Mouse (Mus musculus) MEL (cell line): Measurements from ENCODE around the gene Sec16a. TPM values are rescaled to one million over a fixed set of nuclear protein-coding genes. Genes with fewer than 3 reads are reported as not detected.

ENCODE experiments used
- DNase-seq: peaks from one replicate; pipeline ENCODE4 v3.0.0; 2011; ENCODE audit warnings: low read depth, low spot score
- H3K27ac ChIP-seq: 2 replicates; pipeline ENCODE4 v1.5.1; 2012; ENCODE audit warnings: low read depth, mild to moderate bottlenecking, control low read depth, low read length, moderate library complexity; ENCODE audit not compliant: control insufficient read depth
- H3K27me3 ChIP-seq, 2 experiments: fragments of 150-350 bp in 1 of 2; sonication (generic) in 1 of 2; 2 replicates each; pipeline ENCODE4 v1.6.1; 2012; ENCODE audit warnings: low read length in 2 of 2, mild to moderate bottlenecking in 2 of 2, improper control_type of control experiment in 1 of 2, moderate library complexity in 1 of 2; ENCODE audit not compliant: insufficient read depth in 2 of 2, control insufficient read depth in 1 of 2
- H3K36me3 ChIP-seq, 2 experiments: 2 replicates each; pipeline ENCODE4 v1.6.1; 2012 to 2014; ENCODE audit warnings: low read length in 2 of 2, improper control_type of control experiment in 1 of 2, inconsistent platforms in 1 of 2, mild to moderate bottlenecking in 1 of 2; ENCODE audit not compliant: insufficient read depth in 2 of 2, control insufficient read depth in 1 of 2
- H3K4me1 ChIP-seq, 2 experiments: fragments of 150-350 bp in 1 of 2; sonication (generic) in 1 of 2; 2 replicates each; pipeline ENCODE4 v1.6.1; 2012; ENCODE audit warnings: low read length in 2 of 2, improper control_type of control experiment in 1 of 2, mild to moderate bottlenecking in 1 of 2; ENCODE audit not compliant: insufficient read depth in 2 of 2, control insufficient read depth in 1 of 2
- H3K4me3 ChIP-seq, 2 experiments: fragments of 150-350 bp in 1 of 2; sonication (generic) in 1 of 2; 2 replicates each; pipeline ENCODE4 v1.5.1; 2012; ENCODE audit warnings: low read depth in 2 of 2, low read length in 2 of 2, mild to moderate bottlenecking in 2 of 2, moderate library complexity in 2 of 2, control low read depth in 1 of 2, improper control_type of control experiment in 1 of 2; ENCODE audit not compliant: control insufficient read depth in 1 of 2, insufficient read depth in 1 of 2
- H3K79me2 ChIP-seq: 2 replicates; pipeline ENCODE4 v1.6.1; 2012; ENCODE audit warnings: mild to moderate bottlenecking, low read length, moderate library complexity; ENCODE audit not compliant: control insufficient read depth, poor library complexity, insufficient read depth
- H3K9ac ChIP-seq: 2 replicates; pipeline ENCODE4 v1.6.1; 2012; ENCODE audit warnings: low read depth, mild to moderate bottlenecking, control low read depth, low read length, moderate library complexity; ENCODE audit not compliant: control insufficient read depth, poor library complexity, severe bottlenecking
- H3K9me3 ChIP-seq: fragments of 150-350 bp; sonication (generic); replicated peaks from 2 replicates; pipeline ENCODE4 v1.6.1; 2012; ENCODE audit warnings: mild to moderate bottlenecking, low read length, improper control_type of control experiment, moderate library complexity; ENCODE audit not compliant: insufficient read depth
- CTCF ChIP-seq, 3 experiments: IDR thresholded peaks in 2 of 3; conservative IDR thresholded peaks in 1 of 3; 2 replicates each; pipeline ENCODE4 v1.5.1; 2011 to 2012; ENCODE audit warnings: low read length in 3 of 3, low read depth in 2 of 3, mild to moderate bottlenecking in 2 of 3, improper control_type of control experiment in 1 of 3, inconsistent platforms in 1 of 3, mixed read lengths in 1 of 3, moderate library complexity in 1 of 3; ENCODE audit not compliant: control insufficient read depth in 1 of 3, insufficient read depth in 1 of 3, poor library complexity in 1 of 3, severe bottlenecking in 1 of 3
- E2F4 ChIP-seq: IDR thresholded peaks from 2 replicates; pipeline ENCODE4 v1.6.1; 2011; ENCODE audit warnings: low read depth, low read length, improper control_type of control experiment, borderline replicate concordance
- ELF1 ChIP-seq: IDR thresholded peaks from 2 replicates; pipeline ENCODE4 v1.6.1; 2014; ENCODE audit warnings: low read depth, mild to moderate bottlenecking, inconsistent platforms, low read length, improper control_type of control experiment, moderate library complexity
- ETS1 ChIP-seq: IDR thresholded peaks from 2 replicates; pipeline ENCODE4 v1.6.1; 2012; ENCODE audit warnings: low read depth, mild to moderate bottlenecking, inconsistent platforms, low read length, improper control_type of control experiment, moderate library complexity
- GABPA ChIP-seq: IDR thresholded peaks from 2 replicates; pipeline ENCODE4 v1.6.1; 2012; ENCODE audit warnings: low read depth, mild to moderate bottlenecking, inconsistent platforms, low read length, improper control_type of control experiment, moderate library complexity
- HCFC1 ChIP-seq: IDR thresholded peaks from 2 replicates; pipeline ENCODE4 v1.6.1; 2012; ENCODE audit warnings: low read depth, mild to moderate bottlenecking, inconsistent platforms, low read length, improper control_type of control experiment, moderate library complexity
- JUND ChIP-seq: IDR thresholded peaks from 2 replicates; pipeline ENCODE4 v1.6.1; 2011; ENCODE audit warnings: low read depth, mild to moderate bottlenecking, improper control_type of control experiment, low read length
- KAT2A ChIP-seq: conservative IDR thresholded peaks from 2 replicates; pipeline ENCODE4 v1.6.1; 2012; ENCODE audit warnings: low read depth, low read length, improper control_type of control experiment, inconsistent platforms
- MAX ChIP-seq: IDR thresholded peaks from 2 replicates; pipeline ENCODE4 v1.6.1; 2011; ENCODE audit warnings: low read length, improper control_type of control experiment
- MEF2A ChIP-seq: IDR thresholded peaks from 2 replicates; pipeline ENCODE4 v1.6.1; 2014; ENCODE audit warnings: low read depth, mild to moderate bottlenecking, inconsistent platforms, low read length, improper control_type of control experiment; ENCODE audit not compliant: poor library complexity, insufficient replicate concordance, severe bottlenecking; ENCODE audit errors: extremely low read depth
- MYC ChIP-seq: IDR thresholded peaks from 2 replicates; pipeline ENCODE4 v1.6.1; 2011; ENCODE audit warnings: low read depth, mild to moderate bottlenecking, low read length, improper control_type of control experiment, moderate library complexity
- NELFE ChIP-seq: IDR thresholded peaks from 2 replicates; pipeline ENCODE4 v1.6.1; 2011; ENCODE audit warnings: low read depth, low read length, improper control_type of control experiment
- POLR2A ChIP-seq, 2 experiments: IDR thresholded peaks; 2 replicates each; pipeline ENCODE4 v1.6.1; 2011 to 2012; ENCODE audit warnings: low read length in 2 of 2, mild to moderate bottlenecking in 2 of 2, control low read depth in 1 of 2, improper control_type of control experiment in 1 of 2, low read depth in 1 of 2, moderate library complexity in 1 of 2; ENCODE audit not compliant: control insufficient read depth in 1 of 2, insufficient read depth in 1 of 2, poor library complexity in 1 of 2
- POLR2AphosphoS2 ChIP-seq: IDR thresholded peaks from 2 replicates; pipeline ENCODE4 v1.6.1; 2011; ENCODE audit warnings: low read length, improper control_type of control experiment
- SIN3A ChIP-seq: IDR thresholded peaks from 2 replicates; pipeline ENCODE4 v1.6.1; 2012; ENCODE audit warnings: low read length, improper control_type of control experiment, inconsistent platforms
- SMC3 ChIP-seq: IDR thresholded peaks from 2 replicates; pipeline ENCODE4 v1.6.1; 2011; ENCODE audit warnings: low read depth, low read length, improper control_type of control experiment
- TAL1 ChIP-seq: IDR thresholded peaks from 2 replicates; pipeline ENCODE4 v1.6.1; 2012; ENCODE audit warnings: mild to moderate bottlenecking, inconsistent platforms, low read length, moderate library complexity, mixed read lengths
- TCF12 ChIP-seq: IDR thresholded peaks from 2 replicates; pipeline ENCODE4 v1.6.1; 2014; ENCODE audit warnings: low read depth, mild to moderate bottlenecking, inconsistent platforms, low read length, improper control_type of control experiment, moderate library complexity
- USF1 ChIP-seq: IDR thresholded peaks from 2 replicates; pipeline ENCODE4 v1.6.1; 2014; ENCODE audit warnings: low read depth, mild to moderate bottlenecking, inconsistent platforms, low read length, improper control_type of control experiment, moderate library complexity
- USF2 ChIP-seq, 2 experiments: IDR thresholded peaks; 2 replicates each; pipeline ENCODE4 v1.6.1; 2011 to 2012; ENCODE audit warnings: improper control_type of control experiment in 2 of 2, low read length in 2 of 2, borderline replicate concordance in 1 of 2, inconsistent platforms in 1 of 2, low read depth in 1 of 2, mild to moderate bottlenecking in 1 of 2; ENCODE audit not compliant: insufficient read depth in 1 of 2
- ZC3H11A ChIP-seq: IDR thresholded peaks from 2 replicates; pipeline ENCODE4 v1.6.1; 2012; ENCODE audit warnings: low read depth, mild to moderate bottlenecking, inconsistent platforms, low read length, improper control_type of control experiment
- ZKSCAN1 ChIP-seq: IDR thresholded peaks from 2 replicates; pipeline ENCODE4 v1.6.1; 2012; ENCODE audit warnings: low read depth, mild to moderate bottlenecking, inconsistent platforms, low read length, improper control_type of control experiment, moderate library complexity
- polyA plus RNA-seq, 2 experiments: library from polyadenylated mRNA; stranded (reverse) in 1 of 2; unstranded in 1 of 2; fragments of >175 nt in 1 of 2; fragments of >200 nt in 1 of 2; gene quantifications; 2 replicates each; pipeline versions ENCODE4 v1.2.1 to v1.2.4; 2012; ENCODE audit warnings: low replicate concordance in 2 of 2, low read depth in 1 of 2; ENCODE audit not compliant: insufficient read length in 2 of 2, insufficient read depth in 1 of 2, missing spikeins in 1 of 2
- total RNA-seq: library from RNA; depleted of rRNA; stranded (reverse); fragments of 300-350 nt; gene quantifications from 2 replicates; pipeline ENCODE4 v1.2.3, GENCODE M21; 2012

Gene Sec16a
- total and polyA plus RNA-seq, 3 experiments = 20.3 to 38.0 TPM; not detected in 1

DNA sequence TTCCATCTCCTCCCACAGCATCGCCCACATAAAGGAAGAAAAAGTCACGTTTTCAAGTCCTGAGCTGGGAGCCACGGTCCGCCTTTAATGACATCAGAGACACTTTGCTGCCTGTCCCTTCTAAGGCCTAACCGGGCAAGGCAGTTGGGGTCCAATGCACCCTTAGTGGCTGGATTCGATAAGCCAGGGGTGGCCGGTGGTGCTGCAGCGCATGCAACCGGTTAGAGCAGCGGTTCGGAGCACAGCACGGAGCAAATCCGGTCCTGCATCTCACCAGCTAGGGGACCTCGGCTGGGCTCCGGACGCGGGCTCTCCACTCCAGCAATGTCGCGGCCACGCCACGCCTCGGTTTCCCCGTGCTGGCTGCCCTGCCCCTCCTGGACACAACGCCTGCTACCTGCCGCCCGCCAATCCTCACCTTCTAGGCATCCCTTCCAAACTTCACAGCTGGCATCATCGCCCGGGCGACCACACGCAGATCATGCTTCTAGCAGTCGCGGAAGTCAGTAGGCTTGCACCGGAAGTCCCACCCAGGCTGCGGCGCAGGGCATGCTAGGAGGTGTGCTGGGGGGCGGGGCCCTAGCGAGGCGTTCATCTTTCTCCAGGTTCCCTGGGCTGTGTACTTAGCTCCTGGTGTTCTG is 64.8 kb downstream of the Sec16a start, which contains the start of gene Snapc4 (continued):
- TF ChIP-seq KAT2A = no peak; the same call in 1 of the 2 replicates
- TF ChIP-seq ETS1 = peak; percentile 37; the same call in 1 of the 2 replicates
- TF ChIP-seq MAX = peak; percentile 84

DNA sequence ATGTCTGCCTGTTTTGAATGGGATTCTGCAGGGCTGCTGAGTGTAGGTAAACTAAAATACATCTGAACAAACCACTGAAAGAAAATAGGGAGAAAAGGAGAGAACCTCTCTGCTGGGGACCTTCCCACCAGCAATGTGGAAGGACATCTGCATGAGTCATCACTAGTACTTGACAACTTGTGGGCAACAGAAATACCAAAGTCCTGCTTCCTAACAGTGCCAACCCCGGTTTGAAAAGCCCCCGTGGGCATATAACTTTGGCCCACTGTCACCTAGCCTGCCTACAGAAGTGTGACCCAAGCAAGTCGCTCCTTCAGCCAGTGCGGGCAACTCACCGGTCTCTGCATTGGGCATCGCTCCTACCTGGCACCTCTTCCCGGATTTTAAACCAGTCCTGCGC is 72.6 kb downstream of the Sec16a start:
- TF ChIP-seq POLR2A (IDR thresholded peaks at IDR 0.05; ENCODE audit: control insufficient read depth in 1 of 2, insufficient read depth in 1 of 2, low read depth in 1 of 2, low read length in 2 of 2, poor library complexity in 1 of 2) (no peak), MAX (no peak), USF2 (IDR thresholded peaks at IDR 0.05; ENCODE audit: borderline replicate concordance in 1 of 2, insufficient read depth in 1 of 2, low read depth in 1 of 2, low read length in 2 of 2) (no peak), TCF12 (no peak), ZKSCAN1 (no peak), ELF1 (no peak), MYC (no peak), POLR2AphosphoS2 (no peak), USF1 (no peak), MEF2A (no peak)
- no peak for DNase-seq

DNA sequence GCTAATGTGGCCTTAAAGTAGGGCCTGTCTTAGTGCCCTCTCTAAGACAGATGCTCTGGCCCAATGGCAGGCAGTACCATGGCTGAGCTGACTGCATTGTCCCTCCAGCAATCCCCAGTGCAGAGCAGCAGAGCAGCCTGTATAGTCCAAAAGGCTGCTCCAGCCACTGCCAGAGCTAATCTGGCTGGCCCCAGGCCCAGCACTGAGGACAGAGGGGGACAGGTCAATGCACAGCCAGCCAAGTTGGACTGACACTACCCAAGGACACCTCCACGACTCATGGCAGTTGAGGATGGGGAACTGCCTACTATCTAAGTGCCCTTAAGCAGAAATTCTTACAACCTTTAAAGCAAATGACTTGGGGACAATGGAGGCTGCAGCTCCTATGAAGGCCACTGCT is 76.4 kb downstream of the Sec16a start:
- H3K9me3 ChIP-seq = no peaks in the 10 kb centered on the region
- no peak overlapping the region for H3K27ac ChIP-seq
- H3K4me1 ChIP-seq = no peaks in the 10 kb centered on the region
- H3K4me3 ChIP-seq = no peak overlapping the region
- DNase-seq = no peak
- H3K79me2 ChIP-seq = no peaks in the 10 kb centered on the region
- H3K36me3 ChIP-seq = peaks cover 0 to 8% of the 10 kb centered on the region in 2 experiments; a peak in 2 of 4 replicates
- TF ChIP-seq GABPA = no peak
- no peak for TF ChIP-seq SMC3
- TF ChIP-seq TAL1 = no peak
- TF ChIP-seq ZKSCAN1 = no peak
- TF ChIP-seq NELFE = no peak
- no peak for TF ChIP-seq KAT2A
- no peak for TF ChIP-seq USF1
- no peak for TF ChIP-seq ETS1
- TF ChIP-seq HCFC1 = no peak
- no peak for TF ChIP-seq ZC3H11A
- no peak for TF ChIP-seq MYC
- TF ChIP-seq CTCF (IDR thresholded peaks at IDR 0.05 in 2 of 3, conservative IDR thresholded peaks at IDR 0.05 in 1 of 3; ENCODE audit: control insufficient read depth in 1 of 3, insufficient read depth in 1 of 3, low read depth in 2 of 3, low read length in 3 of 3, poor library complexity in 1 of 3, severe bottlenecking in 1 of 3) = no peak
- TF ChIP-seq JUND = no peak
- TF ChIP-seq MAX = no peak
- TF ChIP-seq SIN3A = no peak
- TF ChIP-seq E2F4 = no peak
- no peak overlapping the region for H3K9ac ChIP-seq
- H3K27me3 ChIP-seq = no peaks in the 10 kb centered on the region

More for the DNA sequence above, 72.6 kb downstream of the Sec16a start:
- Histone ChIP-seq H3K4me3 (no peak overlapping the region), H3K9ac (no peak overlapping the region), H3K4me1 (no peaks in the 10 kb centered on the region), H3K36me3 (peaks cover 0 to 14% of the 10 kb centered on the region in 2 experiments; a peak in 2 of 4 replicates), H3K79me2 (no peaks in the 10 kb centered on the region), H3K9me3 (no peaks in the 10 kb centered on the region), H3K27me3 (no peaks in the 10 kb centered on the region), H3K27ac (no peak overlapping the region)
